Mouse (Mus musculus) bone marrow macrophage, adult 2 months (primary cell): ENCODE data around the gene Sema6b. TPM values are rescaled to one million over a fixed set of nuclear protein-coding genes. Genes with fewer than 3 reads are reported as not detected.

Experiments used
- H3K27ac ChIP-seq: 2 replicates; pipeline ENCODE4 v1.5.1; 2012; ENCODE audit warnings: low read depth, low read length; ENCODE audit not compliant: insufficient read depth
- H3K4me1 ChIP-seq: 2 replicates; pipeline ENCODE4 v1.6.1; 2012; ENCODE audit warnings: low read length; ENCODE audit not compliant: control insufficient read depth, insufficient read depth
- H3K4me3 ChIP-seq: 2 replicates; pipeline ENCODE4 v1.5.1; 2012; ENCODE audit warnings: mild to moderate bottlenecking, low read length, moderate library complexity; ENCODE audit not compliant: insufficient read depth
- CTCF ChIP-seq: IDR thresholded peaks from 2 replicates; pipeline ENCODE4 v1.5.1; 2012; ENCODE audit warnings: low read depth, mild to moderate bottlenecking, low read length, moderate library complexity
- POLR2A ChIP-seq: IDR thresholded peaks from 2 replicates; pipeline ENCODE4 v1.6.1; 2012; ENCODE audit warnings: mild to moderate bottlenecking, low read depth, low read length, borderline replicate concordance
- polyA plus RNA-seq: library from polyadenylated mRNA; stranded (reverse); fragments of >200 nt; gene quantifications from 2 replicates; pipeline ENCODE4 v1.2.4, GENCODE M21; 2012; ENCODE audit not compliant: missing spikeins, insufficient read depth, insufficient read length

Sema6b gene
- polyA plus RNA-seq, 1 experiment, result 8.1 TPM

DNA sequence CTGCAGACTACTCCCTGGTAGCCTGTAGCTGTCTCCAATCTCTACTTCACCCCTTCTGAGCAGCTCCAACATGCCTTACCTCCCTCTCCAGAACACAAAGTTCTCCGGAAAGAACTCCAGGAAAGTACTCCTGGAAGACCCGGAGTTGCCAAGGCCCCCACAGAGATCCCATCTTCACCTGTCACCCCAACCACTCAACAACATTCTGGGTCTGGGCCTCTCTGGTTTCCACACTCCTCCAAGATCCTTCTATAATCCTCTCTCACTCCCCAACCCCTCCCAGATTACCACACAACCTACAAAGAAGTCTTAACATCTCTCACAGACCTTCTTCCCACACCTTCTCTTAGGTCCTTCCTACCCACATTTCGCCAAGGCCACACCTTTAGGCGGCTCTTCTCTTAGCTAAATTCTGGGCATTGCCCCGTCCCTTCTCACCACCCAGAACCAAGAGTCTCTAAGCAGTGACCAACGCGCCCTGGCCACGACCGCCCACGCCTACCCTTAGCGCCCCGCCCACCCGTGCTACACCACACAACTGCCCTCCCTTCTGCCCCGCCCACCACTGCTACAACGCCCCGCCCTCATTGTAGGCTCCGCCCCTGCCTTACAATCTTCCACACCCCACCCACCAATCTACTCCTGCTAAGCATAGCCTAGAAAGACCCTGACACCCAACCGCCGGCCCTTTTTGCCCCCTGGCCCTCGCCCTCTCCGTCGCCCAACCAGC lies 65.9 kb downstream of the Sema6b start:
- peak overlapping the region; percentile 98 for H3K27ac ChIP-seq
- TF ChIP-seq POLR2A (no peak), CTCF (no peak)
- peaks cover 16% of the 10 kb centered on the region for H3K4me1 ChIP-seq
- H3K4me3 ChIP-seq, result peak overlapping the region; percentile 86

Other genes starting within 250 kb of the Sema6b start
- 8.7 and 11.8 TPM in 2 replicates for gene Zfp959, start 248.2 kb downstream of the Sema6b start, polyA plus RNA-seq
- gene Zfp119b, start 190.8 kb downstream of the Sema6b start, polyA plus RNA-seq, result 5.7 and 7.9 TPM in 2 replicates
- gene Ebi3, start 187.7 kb downstream of the Sema6b start, polyA plus RNA-seq, result 190 and 214 TPM in 2 replicates
- 10.9 and 15.3 TPM in 2 replicates for gene Yju2, start 181.2 kb downstream of the Sema6b start, polyA plus RNA-seq
- gene Shd, start 169.9 kb downstream of the Sema6b start, polyA plus RNA-seq, result not detected in 2 replicates
- gene Fsd1, start 153.8 kb downstream of the Sema6b start, polyA plus RNA-seq, result not detected in 2 replicates
- 0.98 and 1.5 TPM in 2 replicates for gene Stap2, start 134.8 kb downstream of the Sema6b start, polyA plus RNA-seq
- 41.5 and 52.8 TPM in 2 replicates for gene Mpnd, start 134.6 kb downstream of the Sema6b start, polyA plus RNA-seq
- 98.2 and 99.0 TPM in 2 replicates for gene Sh3gl1, start 103.7 kb downstream of the Sema6b start, polyA plus RNA-seq
- 11.5 and 14.1 TPM in 2 replicates for gene Chaf1a, start 99.9 kb downstream of the Sema6b start, polyA plus RNA-seq
- gene Ubxn6, start 65.3 kb downstream of the Sema6b start, polyA plus RNA-seq, result 55.7 and 67.6 TPM in 2 replicates
- 33.0 and 41.1 TPM in 2 replicates for gene Hdgfl2, start 60.7 kb downstream of the Sema6b start, polyA plus RNA-seq
- gene Plin4, start 30.5 kb downstream of the Sema6b start, polyA plus RNA-seq, result 0.16 TPM in 1 of 2 replicates, not detected in the other
- not detected in 2 replicates for gene Plin5, start 22.7 kb downstream of the Sema6b start, polyA plus RNA-seq
- not detected in 2 replicates for gene Lrg1, start 18.3 kb downstream of the Sema6b start, polyA plus RNA-seq
- 4.7 and 5.4 TPM in 2 replicates for gene Tnfaip8l1, start 22.1 kb upstream of the Sema6b start, polyA plus RNA-seq
- gene Mydgf, start 43.6 kb upstream of the Sema6b start, polyA plus RNA-seq, result 35.2 and 37.4 TPM in 2 replicates
- 22.2 and 25.0 TPM in 2 replicates for gene Dpp9, start 78.6 kb upstream of the Sema6b start, polyA plus RNA-seq
- gene Fem1a, start 116.5 kb upstream of the Sema6b start, polyA plus RNA-seq, result 8.8 and 10.3 TPM in 2 replicates
- gene Ticam1, start 136.4 kb upstream of the Sema6b start, polyA plus RNA-seq, result 13.5 and 17.6 TPM in 2 replicates
- gene Plin3, start 152.5 kb upstream of the Sema6b start, polyA plus RNA-seq, result 40.4 and 44.1 TPM in 2 replicates
- not detected in 2 replicates for gene Arrdc5, start 159.9 kb upstream of the Sema6b start, polyA plus RNA-seq
- 23.9 and 29.3 TPM in 2 replicates for gene Uhrf1, start 163.0 kb upstream of the Sema6b start, polyA plus RNA-seq
- 13.2 and 17.3 TPM in 2 replicates for gene Kdm4b, start 185.7 kb upstream of the Sema6b start, polyA plus RNA-seq